Mouse (Mus musculus): ENCODE measurements around the gene Tmigd1. TPM values are rescaled to one million over a fixed set of nuclear protein-coding genes. Genes with fewer than 3 reads are reported as not detected.

Tmigd1 gene
- polyA plus RNA-seq, 1 experiment from 2014 or later: 0.15 TPM

- no peaks in the 10 kb centered on the region; the same call in 1 of the 2 replicates for H3K27me3 ChIP-seq (replicated peaks)
- H3K27ac ChIP-seq (replicated peaks): no peak overlapping the region
- H3K36me3 ChIP-seq: no peaks in the 10 kb centered on the region
- H3K9ac ChIP-seq: no peak overlapping the region
- H3K9me3 ChIP-seq: no peaks in the 10 kb centered on the region
- H3K4me2 ChIP-seq: no peak overlapping the region
- 0 out of 2 replicates have a peak, but pooled peaks cover 4% of the 10 kb centered on the region for H3K4me1 ChIP-seq
- WGBS: 59% methylated on average over 3 of the region's 3 CpGs
- H3K4me3 ChIP-seq: no peak overlapping the region
- no peak for ATAC-seq (ENCODE audit: extremely low read depth, insufficient number of reproducible peaks, low FRiP score, low TSS enrichment)
Observed at GRCm38 (mm10) chr11:76933209-76933608, 31.2 kb downstream of the Tmigd1 start.

GRCm38 (mm10) chr11:76936578-76936977 is 34.6 kb downstream of the Tmigd1 start:
- no peak overlapping the region for H3K27ac ChIP-seq (replicated peaks)
- no peak overlapping the region for H3K4me2 ChIP-seq
- H3K9ac ChIP-seq: no peak overlapping the region
- no peak overlapping the region for H3K4me3 ChIP-seq
- WGBS: 65% methylated on average over 5 of the region's 5 CpGs
- H3K36me3 ChIP-seq: no peaks in the 10 kb centered on the region
- no peaks in the 10 kb centered on the region; the same call in 1 of the 2 replicates for H3K27me3 ChIP-seq (replicated peaks)
- H3K4me1 ChIP-seq: no peaks in the 10 kb centered on the region
- H3K9me3 ChIP-seq: no peaks in the 10 kb centered on the region
- no peak for ATAC-seq (ENCODE audit: extremely low read depth, insufficient number of reproducible peaks, low FRiP score, low TSS enrichment)

GRCm38 (mm10) chr11:76944839-76945238 is 42.9 kb downstream of the Tmigd1 start:
- Histone ChIP-seq H3K27ac (replicated peaks) (peak overlapping the region; percentile 88), H3K27me3 (replicated peaks) (no peaks in the 10 kb centered on the region), H3K4me3 (peak overlapping the region; percentile 91), H3K4me1 (peaks cover 14% of the 10 kb centered on the region), H3K36me3 (peaks cover 17% of the 10 kb centered on the region), H3K4me2 (peak overlapping the region; percentile 89), H3K9ac (peak overlapping the region; percentile 96), H3K9me3 (no peaks in the 10 kb centered on the region)
- no peak for ATAC-seq (ENCODE audit: extremely low read depth, insufficient number of reproducible peaks, low FRiP score, low TSS enrichment)
- 73% methylated on average over 6 of the region's 6 CpGs for WGBS

GRCm38 (mm10) chr11:76945386-76946202 is 43.6 kb downstream of the Tmigd1 start:
- H3K36me3 ChIP-seq: peaks cover 24% of the 10 kb centered on the region
- peak overlapping the region; percentile 96 for H3K9ac ChIP-seq
- peaks cover 14% of the 10 kb centered on the region for H3K4me1 ChIP-seq
- WGBS: under 1% methylated on average over 58 of the region's 58 CpGs
- no peaks in the 10 kb centered on the region for H3K9me3 ChIP-seq
- H3K27me3 ChIP-seq (replicated peaks): no peaks in the 10 kb centered on the region
- H3K27ac ChIP-seq (replicated peaks): peak overlapping the region; percentile 88
- peak overlapping the region; percentile 91 for H3K4me3 ChIP-seq
- peak; percentile 79; the same call in 1 of the 2 replicates for ATAC-seq (ENCODE audit: extremely low read depth, insufficient number of reproducible peaks, low FRiP score, low TSS enrichment)
- H3K4me2 ChIP-seq: peak overlapping the region; percentile 89

GRCm38 (mm10) chr11:76946203-76946585 is 44.2 kb downstream of the Tmigd1 start:
- Histone ChIP-seq H3K4me2 (peak overlapping the region; percentile 89), H3K27ac (replicated peaks) (no peak overlapping the region), H3K4me1 (peaks cover 14% of the 10 kb centered on the region), H3K9me3 (no peaks in the 10 kb centered on the region), H3K27me3 (replicated peaks) (no peaks in the 10 kb centered on the region), H3K4me3 (peak overlapping the region; percentile 91), H3K36me3 (peaks cover 30% of the 10 kb centered on the region), H3K9ac (peak overlapping the region; percentile 96)
- ATAC-seq (ENCODE audit: extremely low read depth, insufficient number of reproducible peaks, low FRiP score, low TSS enrichment): no peak
- WGBS: 2% methylated on average over 8 of the region's 8 CpGs

- no peaks in the 10 kb centered on the region for H3K27me3 ChIP-seq (replicated peaks)
- H3K36me3 ChIP-seq: peaks cover 94% of the 10 kb centered on the region
- no peak for ATAC-seq (ENCODE audit: extremely low read depth, insufficient number of reproducible peaks, low FRiP score, low TSS enrichment)
- H3K4me1 ChIP-seq: peaks cover 10% of the 10 kb centered on the region
- H3K4me3 ChIP-seq: no peak overlapping the region
- H3K9ac ChIP-seq: no peak overlapping the region
- 70% methylated on average over 2 of the region's 2 CpGs for whole genome bisulfite sequencing
- peak overlapping the region; percentile 48 for H3K27ac ChIP-seq (replicated peaks)
- no peak overlapping the region for H3K4me2 ChIP-seq
- H3K9me3 ChIP-seq: no peaks in the 10 kb centered on the region
Observed at GRCm38 (mm10) chr11:76953536-76953935, 51.6 kb downstream of the Tmigd1 start.

- H3K27me3 ChIP-seq (replicated peaks): no peaks in the 10 kb centered on the region
- no peaks in the 10 kb centered on the region for H3K9me3 ChIP-seq
- peaks cover 7% of the 10 kb centered on the region for H3K4me1 ChIP-seq
- 90% methylated on average over 3 of the region's 3 CpGs for WGBS
- no peak overlapping the region for H3K4me2 ChIP-seq
- no peak overlapping the region for H3K4me3 ChIP-seq
- no peak overlapping the region for H3K9ac ChIP-seq
- H3K27ac ChIP-seq (replicated peaks): no peak overlapping the region
- peaks cover 96% of the 10 kb centered on the region for H3K36me3 ChIP-seq
- no peak for ATAC-seq (ENCODE audit: extremely low read depth, insufficient number of reproducible peaks, low FRiP score, low TSS enrichment)
Observed at GRCm38 (mm10) chr11:76965703-76966102, 63.7 kb downstream of the Tmigd1 start.

Other genes starting within 250 kb of the Tmigd1 start
- gene Bhlha9, start 229.7 kb upstream of the Tmigd1 start, polyA plus RNA-seq (2015; fragmentation: Nextera tagmentation; extraction: Ambion mirVana): 0.20 and 0.28 TPM in 2 replicates
- gene Trarg1, start 222.4 kb upstream of the Tmigd1 start, polyA plus RNA-seq (2015; fragmentation: Nextera tagmentation; extraction: Ambion mirVana): 0.09 and 0.13 TPM in 2 replicates
- 15.3 and 17.8 TPM in 2 replicates for gene Gosr1, start 138.6 kb upstream of the Tmigd1 start, polyA plus RNA-seq (2015; fragmentation: Nextera tagmentation; extraction: Ambion mirVana)
- 10.8 and 11.0 TPM in 2 replicates for gene Cpd, start 55.1 kb upstream of the Tmigd1 start, polyA plus RNA-seq (2015; fragmentation: Nextera tagmentation; extraction: Ambion mirVana)
- gene Blmh, start 22.6 kb downstream of the Tmigd1 start, polyA plus RNA-seq (2015; fragmentation: Nextera tagmentation; extraction: Ambion mirVana): 97.0 and 109 TPM in 2 replicates
- 0.61 and 0.98 TPM in 2 replicates for gene Slc6a4, start 96.4 kb downstream of the Tmigd1 start, polyA plus RNA-seq (2015; fragmentation: Nextera tagmentation; extraction: Ambion mirVana)
- gene Nsrp1, start 176.3 kb downstream of the Tmigd1 start, polyA plus RNA-seq (2015; fragmentation: Nextera tagmentation; extraction: Ambion mirVana): 44.7 and 49.4 TPM in 2 replicates

All from heart, embryonic 13.5 days (tissue).